Mouse (Mus musculus): Measurements from ENCODE around the gene Maml2. TPM values are rescaled to one million over a fixed set of nuclear protein-coding genes. Genes with fewer than 3 reads are reported as not detected.

Gene Maml2
- polyA plus RNA-seq, 1 experiment from 2014 or later: 1.6 TPM

GRCm38 (mm10) chr9:13300041-13300441 lies 2.3 kb downstream of the Maml2 start:
- H3K9ac ChIP-seq (replicated peaks): no peak overlapping the region; the same call in 1 of the 2 replicates
- ATAC-seq (no peak), DNase-seq (no peak)
- H3K4me2 ChIP-seq (ENCODE audit: low read depth, low read length): peak overlapping the region; percentile 51
- TF ChIP-seq CTCF (IDR thresholded peaks at IDR 0.05; ENCODE audit: low read depth): no peak
- TF ChIP-seq EP300 (IDR thresholded peaks at IDR 0.05; ENCODE audit: low read depth): no peak
- H3K36me3 ChIP-seq (replicated peaks; ENCODE audit: insufficient read depth, low read length): no peaks in the 10 kb centered on the region
- no peaks in the 10 kb centered on the region for H3K9me3 ChIP-seq (ENCODE audit: low read length)
- no peak overlapping the region; the same call in 1 of the 2 replicates for H3K27ac ChIP-seq (ENCODE audit: low read depth)
- WGBS (ENCODE audit: insufficient replicate concordance): 62% methylated on average over 3 of the region's 3 CpGs
- H3K4me3 ChIP-seq (ENCODE audit: low read depth, low read length): no peak overlapping the region
- H3K27me3 ChIP-seq (ENCODE audit: insufficient read depth, low read length): no peaks in the 10 kb centered on the region
- peaks cover 30% of the 10 kb centered on the region for H3K4me1 ChIP-seq (ENCODE audit: insufficient read depth)

DNA sequence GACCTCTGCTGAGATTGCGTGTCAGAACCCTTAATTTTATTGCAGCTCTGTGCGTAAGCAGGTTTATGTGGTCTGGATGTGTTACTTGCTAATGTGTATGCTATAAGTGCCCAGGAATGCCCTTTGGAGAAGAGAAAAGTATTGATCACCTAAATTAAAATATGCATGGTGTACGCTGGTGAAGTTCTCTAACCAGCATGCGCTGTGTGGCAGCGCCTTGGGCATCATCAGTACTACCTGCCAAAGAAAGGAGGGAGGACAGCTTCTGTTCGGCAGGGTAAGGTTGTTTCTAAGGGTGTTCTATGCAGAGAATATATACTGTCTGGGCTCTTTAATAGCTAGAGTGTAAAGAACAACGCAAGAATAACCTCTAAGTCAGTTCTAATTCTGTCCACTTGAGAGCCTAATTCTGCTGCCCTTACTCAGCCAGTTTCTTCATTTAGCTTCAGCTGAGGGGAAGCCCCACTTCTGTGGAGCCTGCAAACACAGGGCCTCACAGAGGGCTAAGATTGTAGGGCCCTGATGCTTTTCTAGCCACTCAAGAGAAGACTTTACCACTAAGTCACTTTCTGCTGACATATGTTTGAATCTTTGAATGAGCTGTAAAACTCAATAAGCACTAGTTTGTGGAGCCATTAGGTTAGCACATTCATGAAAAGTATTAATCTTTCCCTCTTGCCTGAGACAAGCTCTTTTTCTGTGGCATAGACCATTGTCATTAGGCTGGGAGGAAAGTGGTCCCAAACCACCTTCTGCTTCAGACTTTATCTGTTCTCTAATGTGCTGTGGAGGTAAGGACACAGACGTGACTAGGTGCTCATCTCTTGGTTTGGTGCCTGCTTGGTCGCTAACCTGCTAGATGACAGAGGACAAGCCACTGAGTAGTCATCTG lies 3.4 kb downstream of the Maml2 start:
- Histone ChIP-seq H3K9me3 (ENCODE audit: low read length) (no peaks in the 10 kb centered on the region), H3K9ac (replicated peaks) (no peak overlapping the region), H3K4me1 (ENCODE audit: insufficient read depth) (peaks cover 28% of the 10 kb centered on the region), H3K4me2 (ENCODE audit: low read depth, low read length) (peak overlapping the region; percentile 51; the same call in 1 of the 2 replicates), H3K36me3 (replicated peaks; ENCODE audit: insufficient read depth, low read length) (no peaks in the 10 kb centered on the region), H3K27me3 (ENCODE audit: insufficient read depth, low read length) (no peaks in the 10 kb centered on the region), H3K27ac (ENCODE audit: low read depth) (0 out of 2 replicates have a peak overlapping the region, but pooled peaks have one; percentile 1), H3K4me3 (ENCODE audit: low read depth, low read length) (no peak overlapping the region)
- WGBS (ENCODE audit: insufficient replicate concordance): 80% methylated on average over 9 of the region's 9 CpGs
- TF ChIP-seq CTCF (IDR thresholded peaks at IDR 0.05; ENCODE audit: low read depth): no peak
- TF ChIP-seq EP300 (IDR thresholded peaks at IDR 0.05; ENCODE audit: low read depth): no peak
- no peak for ATAC-seq
- no peak for DNase-seq

DNA sequence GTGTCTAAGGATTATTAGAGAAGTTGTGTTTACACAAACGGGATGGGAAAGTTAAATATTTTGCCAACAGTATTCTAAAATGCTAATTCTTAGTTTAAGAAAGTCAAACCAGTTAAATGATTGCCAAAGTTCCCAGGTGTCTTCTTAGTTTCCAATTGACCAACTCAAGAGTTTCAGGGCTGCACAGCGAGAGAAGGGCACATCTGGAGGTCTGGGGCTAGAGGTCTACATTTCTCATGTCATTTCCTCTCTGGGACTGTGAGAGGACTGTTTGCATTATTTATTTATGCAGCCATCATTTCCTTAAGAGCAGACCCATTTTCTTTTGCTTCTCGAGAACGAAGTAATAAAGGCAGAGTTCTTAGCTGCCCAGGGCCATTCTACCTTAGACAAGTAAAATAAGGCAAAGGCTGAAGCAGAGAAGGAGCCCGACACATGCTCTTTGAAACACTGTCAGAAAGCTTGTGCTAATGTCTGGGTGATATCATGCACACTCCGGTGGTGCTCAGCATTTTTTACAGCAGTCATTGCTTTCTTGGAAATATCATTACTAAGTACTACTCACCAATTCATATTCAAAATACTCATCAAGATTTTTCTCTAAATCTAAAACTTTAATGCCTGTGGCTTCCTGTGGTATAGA lies 4.5 kb downstream of the Maml2 start:
- TF ChIP-seq EP300 (IDR thresholded peaks at IDR 0.05; ENCODE audit: low read depth) (no peak), CTCF (IDR thresholded peaks at IDR 0.05; ENCODE audit: low read depth) (no peak)
- WGBS (ENCODE audit: insufficient replicate concordance): 54% methylated on average over 6 of the region's 6 CpGs
- H3K36me3 ChIP-seq (replicated peaks; ENCODE audit: insufficient read depth, low read length): no peaks in the 10 kb centered on the region
- H3K27me3 ChIP-seq (ENCODE audit: insufficient read depth, low read length): no peaks in the 10 kb centered on the region
- no peak overlapping the region for H3K4me2 ChIP-seq (ENCODE audit: low read depth, low read length)
- H3K4me1 ChIP-seq (ENCODE audit: insufficient read depth): peaks cover 26% of the 10 kb centered on the region
- ATAC-seq: no peak
- DNase-seq: no peak
- no peak overlapping the region for H3K9ac ChIP-seq (replicated peaks)
- no peak overlapping the region for H3K4me3 ChIP-seq (ENCODE audit: low read depth, low read length)
- 0 out of 2 replicates have a peak overlapping the region, but pooled peaks have one; percentile 1 for H3K27ac ChIP-seq (ENCODE audit: low read depth)
- H3K9me3 ChIP-seq (ENCODE audit: low read length): no peaks in the 10 kb centered on the region

DNA sequence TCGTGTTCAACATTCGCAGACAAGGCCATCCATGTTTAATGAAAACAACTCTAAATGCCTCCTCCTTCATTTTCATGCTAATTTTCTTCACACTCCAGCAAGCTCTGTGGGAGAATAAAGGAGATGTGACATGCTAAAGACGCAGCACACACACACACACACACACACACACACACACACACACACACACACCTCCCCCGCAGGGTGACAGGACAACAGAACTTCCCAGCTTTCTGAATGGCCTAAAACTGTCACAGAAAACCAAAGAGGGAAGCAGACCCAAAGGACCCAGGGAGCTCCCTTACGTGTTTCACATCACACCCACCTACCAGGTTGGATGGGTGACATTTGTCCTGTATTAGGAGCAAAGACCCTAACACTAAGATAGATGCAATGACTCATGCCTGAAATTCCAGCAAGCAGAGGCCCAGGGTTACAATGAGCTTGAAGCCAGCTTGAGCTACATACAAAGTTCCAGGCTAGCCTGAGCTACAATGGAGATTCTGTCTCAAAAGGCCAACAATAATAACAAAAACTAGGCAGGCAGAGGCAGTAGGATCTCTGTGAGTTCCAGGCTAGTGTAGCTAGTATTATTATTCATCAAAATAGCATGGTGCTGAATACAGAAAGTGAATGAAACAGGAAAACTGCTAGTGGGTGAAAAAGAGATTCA lies 5.5 kb downstream of the Maml2 start:
- no peaks in the 10 kb centered on the region for H3K9me3 ChIP-seq (ENCODE audit: low read length)
- H3K4me2 ChIP-seq (ENCODE audit: low read depth, low read length): no peak overlapping the region
- no peak for DNase-seq
- 80% methylated on average over 5 of the region's 5 CpGs for WGBS (ENCODE audit: insufficient replicate concordance)
- peaks cover 19% of the 10 kb centered on the region for H3K4me1 ChIP-seq (ENCODE audit: insufficient read depth)
- no peak overlapping the region for H3K4me3 ChIP-seq (ENCODE audit: low read depth, low read length)
- no peak overlapping the region for H3K27ac ChIP-seq (ENCODE audit: low read depth)
- no peak for ATAC-seq
- no peaks in the 10 kb centered on the region for H3K27me3 ChIP-seq (ENCODE audit: insufficient read depth, low read length)
- H3K9ac ChIP-seq (replicated peaks): no peak overlapping the region
- no peaks in the 10 kb centered on the region for H3K36me3 ChIP-seq (replicated peaks; ENCODE audit: insufficient read depth, low read length)
- TF ChIP-seq CTCF (IDR thresholded peaks at IDR 0.05; ENCODE audit: low read depth) (no peak), EP300 (IDR thresholded peaks at IDR 0.05; ENCODE audit: low read depth) (no peak)

- H3K36me3 ChIP-seq (replicated peaks; ENCODE audit: insufficient read depth, low read length): no peaks in the 10 kb centered on the region
- H3K4me2 ChIP-seq (ENCODE audit: low read depth, low read length): no peak overlapping the region
- H3K27me3 ChIP-seq (ENCODE audit: insufficient read depth, low read length): no peaks in the 10 kb centered on the region
- H3K9me3 ChIP-seq (ENCODE audit: low read length): no peaks in the 10 kb centered on the region
- ATAC-seq (no peak), DNase-seq (no peak)
- 37% methylated on average over 6 of the region's 6 CpGs for WGBS (ENCODE audit: insufficient replicate concordance)
- no peak overlapping the region for H3K9ac ChIP-seq (replicated peaks)
- TF ChIP-seq EP300 (IDR thresholded peaks at IDR 0.05; ENCODE audit: low read depth) (no peak), CTCF (IDR thresholded peaks at IDR 0.05; ENCODE audit: low read depth) (no peak)
- peaks cover 12% of the 10 kb centered on the region for H3K4me1 ChIP-seq (ENCODE audit: insufficient read depth)
- no peak overlapping the region for H3K4me3 ChIP-seq (ENCODE audit: low read depth, low read length)
- H3K27ac ChIP-seq (ENCODE audit: low read depth): peak overlapping the region; percentile 2; the same call in 1 of the 2 replicates
Observed at GRCm38 (mm10) chr9:13303976-13304375, 6.2 kb downstream of the Maml2 start.

DNA sequence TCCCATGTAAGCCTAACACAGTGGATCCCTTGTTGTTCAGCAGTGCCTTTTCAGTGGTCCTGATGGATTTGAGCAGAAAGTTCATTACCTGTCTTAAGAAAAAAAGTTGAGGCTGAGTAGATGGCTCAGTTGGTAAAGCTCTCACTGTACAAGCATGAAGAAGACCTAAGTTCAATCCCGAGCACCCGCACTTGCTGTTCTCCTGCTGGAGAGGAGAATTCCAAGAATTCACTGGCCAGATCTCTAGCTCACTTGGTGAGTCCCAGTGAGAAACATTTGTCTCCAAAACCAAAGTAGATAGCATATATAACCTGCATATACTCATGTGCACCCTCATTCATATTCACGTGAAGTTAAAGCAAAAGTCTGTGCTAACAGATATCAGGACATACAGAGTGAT lies 8.7 kb downstream of the Maml2 start:
- Histone ChIP-seq H3K4me2 (ENCODE audit: low read depth, low read length) (no peak overlapping the region), H3K4me1 (ENCODE audit: insufficient read depth) (0 out of 2 replicates have a peak, but pooled peaks cover 4% of the 10 kb centered on the region), H3K36me3 (replicated peaks; ENCODE audit: insufficient read depth, low read length) (no peaks in the 10 kb centered on the region), H3K9ac (replicated peaks) (no peak overlapping the region), H3K4me3 (ENCODE audit: low read depth, low read length) (no peak overlapping the region), H3K27ac (ENCODE audit: low read depth) (no peak overlapping the region), H3K9me3 (ENCODE audit: low read length) (no peaks in the 10 kb centered on the region), H3K27me3 (ENCODE audit: insufficient read depth, low read length) (no peaks in the 10 kb centered on the region)
- TF ChIP-seq CTCF (IDR thresholded peaks at IDR 0.05; ENCODE audit: low read depth) (no peak), EP300 (IDR thresholded peaks at IDR 0.05; ENCODE audit: low read depth) (no peak)
- DNase-seq: no peak
- ATAC-seq: no peak
- WGBS (ENCODE audit: insufficient replicate concordance): 86% methylated on average over 3 of the region's 3 CpGs
